Mouse (Mus musculus): Measurements from ENCODE around the gene B3gnt7.

- no peak for TF ChIP-seq POLR2A (IDR thresholded peaks at IDR 0.05; ENCODE audit: extremely low read depth, insufficient read depth, low read length)
- TF ChIP-seq CTCF (IDR thresholded peaks at IDR 0.05; ENCODE audit: extremely low read depth, insufficient read depth, low read length): no peak
Measured at GRCm38 (mm10) chr1:86284101-86284500, 18.5 kb upstream of the B3gnt7 start.
